Mouse (Mus musculus) cerebellum, adult 18-20 months (tissue): ENCODE measurements at regions not wholly inside any gene's neighbourhood (a gene's known extent, or its start where the extent isn't known, plus 50 kb on each side); places are given as distances from the start of the nearest gene placed in this dataset.

Experiments
- DNase-seq, 2 experiments: peaks; one replicate each; pipeline ENCODE4 v3.0.0; 2021

DNA sequence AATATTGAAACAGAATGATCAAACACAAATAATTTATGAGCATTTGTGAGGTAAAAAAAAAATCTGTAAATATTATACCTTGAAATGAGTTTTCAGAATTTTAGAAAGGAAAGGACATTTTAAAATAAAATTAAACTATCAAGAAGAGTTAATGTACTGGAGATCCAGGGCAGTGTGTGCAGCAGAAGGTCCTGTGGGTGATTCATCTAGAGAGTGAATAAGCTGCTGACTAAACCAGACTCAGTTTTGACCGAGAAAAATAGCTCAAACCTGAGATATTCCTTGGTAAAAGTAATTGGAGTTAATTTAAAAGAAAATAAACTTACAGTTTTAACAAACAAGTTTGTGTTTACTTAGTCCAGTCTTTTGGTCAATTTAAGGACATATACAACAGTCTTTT lies 1118.6 kb upstream of the Celf2 start:
- DNase-seq = no peak

DNA sequence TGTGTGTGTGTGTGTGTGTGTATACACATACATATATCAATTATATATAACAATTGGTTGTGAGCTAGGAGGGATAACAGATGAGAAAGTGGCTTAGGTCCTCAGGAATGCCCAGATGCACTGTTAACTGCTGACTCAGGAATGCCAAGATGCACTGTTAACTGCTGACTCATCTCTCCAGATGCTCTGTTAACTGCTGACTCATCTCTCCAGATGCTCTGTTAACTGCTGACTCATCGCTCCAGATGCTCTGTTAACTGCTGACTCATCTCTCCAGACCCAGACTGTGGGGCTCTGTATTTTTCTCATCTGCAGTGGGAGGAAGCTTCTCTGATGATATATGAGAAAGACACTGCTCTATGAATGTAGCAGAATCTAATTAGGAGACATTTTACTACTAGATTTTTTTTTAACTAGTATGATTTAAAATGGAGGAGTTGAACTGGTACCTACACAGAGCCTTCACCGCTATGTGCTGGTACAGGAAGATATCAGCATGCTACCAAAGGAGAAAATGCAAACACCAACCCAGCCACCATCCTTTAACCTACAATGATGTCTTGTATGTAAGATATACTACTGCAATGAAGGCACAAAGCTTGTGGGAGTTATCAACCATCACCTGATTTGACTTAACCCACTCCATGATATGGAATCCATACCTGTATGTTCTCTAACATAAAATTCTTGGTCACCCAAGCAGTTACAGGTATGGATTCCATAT lies 1119.3 kb upstream of the Celf2 start:
- DNase-seq = no peak

DNA sequence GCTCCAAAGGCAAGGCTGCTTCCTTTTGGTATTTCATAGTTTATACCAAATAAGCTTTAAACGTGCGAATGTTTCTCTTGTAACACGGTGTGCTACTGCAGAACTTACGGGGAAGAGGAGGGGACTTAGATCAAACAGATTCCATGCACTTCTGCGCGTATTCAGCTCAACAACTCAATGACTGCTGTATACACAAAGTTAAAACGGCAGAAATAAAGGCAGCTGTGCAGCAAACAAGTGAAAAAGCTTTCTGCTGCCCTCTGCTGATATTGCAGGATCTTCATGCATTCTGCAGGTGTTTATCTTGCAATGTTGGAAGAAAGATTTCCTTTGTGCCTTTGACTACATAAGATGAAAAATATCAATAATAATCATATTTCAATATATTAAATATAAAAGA lies 1128.7 kb upstream of the Celf2 start:
- no peak for DNase-seq

DNA sequence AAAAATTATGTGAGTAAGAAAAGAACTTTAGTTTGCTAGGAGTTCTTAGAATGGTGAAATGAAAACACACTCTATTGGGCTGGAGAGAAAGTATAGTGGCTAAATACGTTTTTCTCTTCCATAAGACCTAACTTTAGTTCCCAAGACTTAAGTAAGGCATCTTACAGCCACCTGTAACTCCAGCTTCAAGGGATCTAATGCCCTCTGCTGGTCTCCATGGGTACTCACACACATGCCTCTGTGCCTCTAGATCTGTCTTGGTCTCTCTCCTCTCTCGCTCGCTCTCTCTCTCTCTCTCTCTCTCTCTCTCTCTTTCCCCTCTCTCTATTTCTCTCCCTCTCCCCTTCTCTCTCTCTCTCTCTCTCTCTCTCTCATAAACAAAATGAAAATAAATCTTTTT lies 1129.9 kb upstream of the Celf2 start:
- no peak for DNase-seq

DNA sequence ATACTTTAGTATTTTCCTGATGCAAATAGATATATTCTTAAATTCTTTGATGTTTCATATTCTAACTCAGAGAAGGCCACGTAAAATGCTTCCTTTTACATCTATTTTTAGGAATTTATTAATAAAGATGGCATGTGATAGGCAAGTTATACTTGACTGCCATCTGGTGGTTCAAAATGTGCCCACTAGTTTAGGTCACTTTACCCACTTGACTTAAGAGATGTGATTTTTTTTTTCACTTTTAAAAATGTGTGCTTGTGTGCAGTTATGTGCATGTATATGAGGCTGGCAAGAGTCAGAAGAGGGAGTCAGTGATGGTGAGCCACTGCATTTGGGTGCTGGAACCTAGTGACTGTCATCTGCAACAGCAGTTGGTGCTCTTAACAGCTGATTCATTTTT lies 1136.1 kb upstream of the Celf2 start:
- DNase-seq = no peak

DNA sequence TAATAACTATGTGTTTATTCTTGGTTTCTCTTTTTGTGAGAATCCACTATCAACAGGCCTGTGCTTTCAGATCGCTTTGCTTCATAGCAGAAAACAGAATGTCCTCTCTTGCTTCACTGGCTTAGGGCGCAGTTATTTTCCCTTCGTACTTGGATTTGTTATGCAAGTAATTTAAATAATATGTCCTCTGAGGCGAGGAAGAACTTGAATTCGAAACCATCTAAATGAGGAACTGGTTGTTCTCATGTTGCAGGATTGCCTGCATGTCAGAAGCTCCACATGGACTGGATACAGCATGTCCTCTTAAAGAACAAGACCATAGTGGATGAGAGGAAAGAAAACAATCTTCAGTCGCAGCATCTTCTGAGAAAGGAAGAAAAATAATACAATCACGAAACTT lies 1151.2 kb upstream of the Celf2 start:
- DNase-seq = no peak

DNA sequence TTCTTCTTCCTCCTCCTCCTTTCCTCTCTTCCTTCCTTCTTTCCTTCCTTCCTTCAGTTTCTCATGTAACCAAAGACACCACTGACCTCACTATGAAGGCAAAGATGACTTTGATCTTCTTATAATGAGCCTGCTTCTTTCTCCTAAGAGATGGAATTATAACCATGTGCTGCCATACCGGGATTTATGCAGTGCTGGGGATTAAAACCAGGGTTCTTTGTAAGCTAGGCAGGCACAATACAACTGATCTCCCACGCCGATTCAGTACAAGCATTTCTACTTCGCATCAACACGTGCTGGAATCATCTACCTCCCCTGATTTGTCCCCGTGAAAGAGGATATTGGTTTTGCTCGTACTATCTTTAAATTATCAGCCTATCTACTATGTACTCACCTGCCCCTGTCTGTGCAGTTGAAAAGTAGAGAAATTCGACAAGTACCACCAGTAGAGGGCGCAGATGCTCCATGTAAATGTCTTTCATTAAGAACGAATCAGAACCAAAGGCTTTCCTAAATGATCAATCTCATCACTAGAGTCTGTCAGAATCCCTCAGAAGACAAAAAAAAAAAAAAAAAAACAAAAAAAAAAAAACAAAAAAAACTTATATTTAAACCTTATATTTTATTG lies 1164.5 kb upstream of the Celf2 start:
- DNase-seq = peak; percentile 53 to 71

DNA sequence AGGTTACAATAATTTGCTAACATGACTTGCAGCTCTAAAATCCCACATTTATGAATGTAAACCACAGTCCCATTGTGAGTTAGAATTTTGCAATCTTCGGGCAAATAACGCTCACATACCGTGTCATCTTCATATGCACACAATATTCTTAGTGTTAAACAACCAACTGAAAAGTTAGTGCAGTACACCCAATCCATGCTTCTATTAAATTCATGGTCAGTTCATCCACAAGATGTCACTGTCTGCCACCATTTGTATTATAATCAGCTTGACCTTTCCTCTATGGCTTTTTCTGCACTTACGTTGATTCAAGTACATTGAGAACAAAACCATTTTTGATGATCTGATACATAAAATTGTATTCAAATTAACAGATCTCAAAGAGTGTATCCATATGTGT lies 1166.2 kb upstream of the Celf2 start:
- no peak for DNase-seq

DNA sequence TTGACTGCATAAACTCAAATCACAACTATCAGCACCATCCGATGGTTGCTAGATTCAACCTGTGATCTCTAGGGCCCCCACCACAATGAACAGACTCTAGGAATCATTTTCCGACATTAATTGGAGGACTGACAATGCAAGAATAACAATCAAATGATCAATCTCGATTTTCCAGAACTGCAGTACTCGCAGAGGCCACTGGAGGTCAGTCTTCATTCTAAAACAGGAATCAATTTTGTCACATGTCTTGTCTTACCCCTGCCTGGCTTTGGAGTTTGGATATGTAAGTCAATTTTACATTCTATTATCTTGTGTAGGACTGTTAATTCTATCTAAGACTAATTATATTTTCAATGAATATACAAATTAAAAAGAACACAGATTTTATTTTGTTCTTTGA lies 1167.2 kb upstream of the Celf2 start:
- peak; percentile 1 to 5 for DNase-seq

DNA sequence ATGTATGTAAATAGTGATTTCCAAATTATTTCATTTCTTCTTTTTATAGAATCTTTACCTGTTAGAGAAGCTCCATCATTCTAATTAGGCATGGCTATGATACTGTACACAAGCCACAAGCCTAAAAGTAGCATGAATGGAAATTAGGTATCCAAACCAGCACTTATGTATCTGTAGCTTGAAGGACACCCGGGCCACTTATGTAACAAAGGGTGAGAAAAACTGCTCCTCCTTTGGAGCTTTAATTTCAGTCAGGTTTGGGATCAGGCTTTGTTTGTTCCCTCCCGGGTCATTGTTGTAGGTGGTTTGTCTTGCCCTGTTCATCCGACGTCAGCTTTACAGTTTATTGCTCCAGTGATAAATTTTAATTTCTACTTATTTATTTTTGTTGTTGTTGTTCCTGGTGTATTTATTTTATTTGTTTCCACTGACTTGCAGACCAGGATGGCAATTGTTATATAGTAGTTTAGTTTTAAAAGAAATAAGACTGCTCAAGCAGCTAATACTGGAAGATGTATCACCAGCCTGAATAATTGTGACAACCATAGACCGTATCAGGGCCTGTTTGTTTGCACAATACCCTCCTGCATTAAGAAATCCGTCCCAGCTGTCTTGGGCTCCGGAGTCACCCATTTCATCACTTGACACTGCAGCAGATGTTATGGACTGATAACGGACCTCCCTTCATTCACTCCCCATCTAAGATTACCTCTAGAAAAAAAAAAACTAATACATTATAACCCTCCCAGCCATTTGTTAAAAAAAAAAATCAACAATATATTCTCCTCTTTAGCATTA lies 1181.7 kb upstream of the Celf2 start:
- DNase-seq = no peak

DNA sequence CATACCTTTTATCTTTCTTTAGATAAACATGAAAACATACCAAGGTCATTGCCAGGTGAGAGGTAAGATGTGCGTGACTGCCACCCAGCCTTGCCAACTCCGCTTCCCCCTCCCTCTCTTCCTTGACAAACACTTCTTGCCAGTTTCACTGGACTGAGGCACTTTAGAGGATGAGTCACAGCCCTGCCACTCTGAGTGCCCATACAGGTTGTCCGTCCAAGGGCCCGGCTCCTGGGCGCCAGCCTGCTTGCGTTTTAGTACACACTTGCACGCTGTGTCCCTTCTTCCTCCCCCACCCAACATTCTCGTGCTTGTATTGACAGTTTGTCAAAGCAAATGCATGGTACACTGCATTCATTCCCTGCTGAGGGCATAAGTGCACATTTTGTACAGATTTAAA lies 1151.7 kb upstream of the 4930412O13Rik start:
- no peak for DNase-seq

DNA sequence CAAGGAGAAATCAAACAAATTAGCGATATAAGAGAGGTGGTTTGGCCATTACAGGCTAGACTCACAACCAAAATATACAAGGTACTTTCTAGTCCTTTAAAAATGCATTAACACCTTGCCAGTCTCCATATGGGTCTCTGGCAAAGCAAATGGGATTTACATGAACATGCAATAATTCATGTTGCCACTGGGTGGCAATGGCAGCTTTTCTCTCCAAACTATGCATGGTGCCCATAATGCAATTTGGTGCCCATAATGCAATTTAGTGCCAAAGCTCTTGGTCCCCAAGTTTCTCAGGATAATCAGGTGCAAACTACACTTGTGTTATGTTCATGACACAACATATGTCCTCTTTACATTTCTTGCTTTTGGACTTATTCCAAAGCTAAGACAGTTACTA lies 1126.9 kb upstream of the 4930412O13Rik start:
- peak; percentile 13 to 15 for DNase-seq

DNA sequence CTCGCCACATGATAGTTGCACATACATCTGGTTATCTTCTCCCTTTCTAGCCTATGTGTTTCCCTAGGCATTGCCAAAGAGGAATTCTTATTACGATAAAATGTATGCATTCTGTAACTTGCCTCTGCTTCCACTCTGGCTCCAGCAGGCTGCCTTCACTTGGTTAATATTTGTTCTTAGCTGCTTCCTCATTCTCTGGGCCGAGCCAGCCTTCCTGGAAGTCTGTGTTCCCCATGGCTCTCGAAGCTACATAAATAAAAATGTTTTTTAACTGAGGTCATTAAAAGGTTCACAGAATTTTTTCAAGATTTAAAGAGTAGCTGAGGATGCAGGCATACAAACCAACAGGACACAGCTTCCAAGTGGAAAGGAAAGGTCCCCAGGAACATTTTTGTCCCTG lies 1124.5 kb upstream of the 4930412O13Rik start:
- DNase-seq = no peak

DNA sequence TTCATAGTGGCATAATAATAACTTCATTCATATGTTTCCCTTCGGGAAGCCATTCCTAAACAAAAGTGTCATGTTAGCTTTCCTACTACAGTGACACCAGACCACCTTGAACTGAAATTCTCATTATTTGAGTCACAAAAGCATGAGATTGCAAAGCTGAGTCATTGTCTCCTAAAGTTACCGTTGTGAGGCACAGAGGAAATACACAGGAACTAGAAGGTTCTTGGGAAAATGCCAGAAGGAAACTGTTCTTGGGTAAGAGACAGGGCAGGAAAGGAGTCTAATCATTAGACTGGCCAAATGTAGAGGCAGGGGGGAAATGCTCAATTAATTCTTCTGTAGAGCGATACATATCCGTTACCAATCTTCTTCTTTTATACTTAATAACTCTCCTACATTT lies 1110.4 kb upstream of the 4930412O13Rik start:
- no peak for DNase-seq

DNA sequence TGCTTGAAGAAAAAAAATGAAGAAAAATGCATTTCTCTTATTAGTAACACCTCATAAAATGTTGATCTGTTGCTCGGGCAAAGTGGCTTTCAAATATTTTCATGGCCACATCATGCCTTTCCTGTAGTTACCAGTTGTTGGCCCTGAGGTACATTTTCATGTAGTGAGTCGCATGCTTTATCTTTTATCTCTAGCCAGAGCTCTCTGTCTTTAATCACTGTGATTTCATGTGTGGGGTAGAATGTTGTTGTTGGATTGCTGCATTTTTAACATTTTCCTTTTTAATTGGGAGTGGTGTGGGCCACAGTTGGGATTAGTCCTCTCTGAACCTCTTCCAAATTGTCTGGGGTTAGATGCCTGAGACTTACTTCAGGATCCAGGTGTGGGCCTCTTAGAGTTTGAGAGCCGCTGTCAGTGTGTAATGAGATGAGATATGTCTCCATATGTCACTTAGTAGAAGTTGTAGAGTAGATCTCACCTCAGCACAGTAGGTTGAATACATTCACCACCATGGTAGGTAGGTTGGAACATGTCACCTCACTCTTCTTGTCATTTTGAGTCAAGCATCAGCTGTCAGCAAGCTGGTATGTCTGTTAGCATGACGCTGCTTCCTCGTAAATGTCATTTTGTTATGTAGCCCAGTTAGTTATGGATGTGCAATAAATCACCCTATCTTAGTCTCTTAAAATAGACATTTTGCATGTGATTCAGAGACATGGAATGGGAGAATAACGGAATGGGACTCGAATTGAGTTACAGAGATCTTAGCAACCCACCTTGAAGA lies 1099.7 kb upstream of the 4930412O13Rik start:
- no peak for DNase-seq

DNA sequence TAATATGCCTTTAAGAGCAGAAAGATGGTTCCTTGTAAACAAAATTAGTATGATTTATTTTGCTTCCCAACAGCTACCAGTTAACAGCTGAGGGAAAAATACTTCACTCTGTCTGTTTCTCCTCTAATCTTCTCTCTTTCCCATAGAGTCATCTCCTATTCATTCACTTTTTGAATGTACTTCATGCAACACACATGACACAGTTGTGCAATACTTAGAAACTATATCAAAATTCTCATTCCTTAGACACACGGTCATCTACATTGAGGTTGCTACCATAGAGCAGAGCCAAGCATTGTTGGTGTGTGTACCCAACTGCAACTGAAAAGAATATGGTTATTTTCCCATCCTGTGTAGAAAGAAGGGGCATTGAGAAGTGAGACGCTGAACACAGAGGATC lies 1098.8 kb upstream of the 4930412O13Rik start:
- no peak for DNase-seq

DNA sequence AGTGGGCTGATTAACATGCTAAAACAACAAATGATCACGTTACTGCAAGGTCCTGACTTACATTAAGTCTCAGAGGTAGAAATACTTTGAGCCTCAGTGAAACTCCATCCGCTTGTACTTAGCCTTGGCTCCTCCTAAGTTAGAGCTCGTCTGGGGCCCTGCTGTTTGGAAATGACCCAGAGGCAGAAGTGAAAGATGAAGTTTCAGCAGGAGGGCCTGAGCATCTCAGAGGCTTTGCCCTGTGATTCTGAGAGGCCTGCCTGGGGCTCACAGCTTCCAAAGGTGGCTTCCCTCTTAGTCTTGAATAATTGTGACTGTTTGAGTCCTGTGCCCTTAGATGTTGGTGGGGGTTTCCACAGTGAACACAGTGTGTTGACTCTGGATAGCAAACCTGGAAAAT lies 1079.0 kb upstream of the 4930412O13Rik start:
- DNase-seq = no peak

DNA sequence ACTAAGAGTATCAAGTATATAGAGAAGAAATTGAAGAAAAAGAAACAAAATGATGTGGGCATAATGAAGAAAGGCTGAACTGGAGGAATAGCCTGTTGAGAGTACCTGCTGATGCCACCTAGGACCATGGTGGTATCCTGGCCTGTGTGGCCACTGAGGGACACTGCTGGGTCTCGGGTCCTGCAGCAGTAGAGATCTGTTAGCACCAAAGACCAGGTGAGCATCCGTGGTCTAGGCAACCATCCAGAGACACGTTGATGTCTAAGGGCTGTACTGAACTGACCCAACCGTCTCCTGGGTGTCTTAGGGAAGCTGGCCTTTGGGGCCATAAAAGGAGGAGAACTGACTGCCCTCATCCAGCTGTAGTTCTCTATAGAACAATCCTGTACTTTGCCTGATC lies 1071.4 kb upstream of the 4930412O13Rik start:
- no peak for DNase-seq

DNA sequence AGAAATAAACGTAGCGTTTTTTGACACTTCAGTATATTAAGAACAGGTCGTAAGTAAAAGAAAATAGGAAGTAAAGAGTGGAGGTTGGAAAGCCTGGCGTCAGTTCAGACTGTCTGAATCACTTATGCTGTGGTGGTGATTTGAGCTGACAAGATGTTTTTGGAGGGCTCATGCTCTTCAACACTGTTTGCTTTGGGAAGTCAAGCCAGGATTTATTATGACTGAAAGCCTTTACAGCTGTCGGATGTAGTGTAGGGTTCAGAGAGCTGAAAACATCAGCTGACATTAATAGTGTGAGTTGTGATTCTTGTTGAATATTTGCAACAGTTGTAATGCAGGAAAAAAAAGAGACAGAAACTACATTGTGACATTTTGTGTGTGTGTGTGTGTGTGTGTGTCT lies 1062.9 kb upstream of the 4930412O13Rik start:
- no peak for DNase-seq

DNA sequence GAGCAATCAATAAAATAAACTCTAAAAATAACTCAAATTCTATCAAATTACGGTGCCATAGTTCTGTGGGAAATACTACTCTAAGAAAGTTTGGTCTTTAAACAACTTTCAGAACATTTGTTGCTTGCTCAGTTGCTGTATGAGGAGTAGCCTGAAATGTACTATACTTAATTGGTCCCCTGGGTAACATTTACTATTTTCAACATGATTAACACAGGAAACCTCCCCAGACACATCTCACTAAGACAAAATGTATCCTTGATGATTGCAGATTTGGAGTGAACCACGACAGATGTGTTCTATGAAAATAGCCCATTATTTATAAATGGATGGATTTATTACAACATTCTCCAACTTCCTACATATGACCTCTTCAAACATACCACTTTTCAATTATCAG lies 1055.6 kb upstream of the 4930412O13Rik start:
- DNase-seq = no peak
